Mouse (Mus musculus) testis, adult 2 months (tissue): ENCODE measurements around the gene Fam83c.

Experiments used
- CTCF ChIP-seq: fragments of 200-500 bp; IDR thresholded peaks from 2 replicates; pipeline ENCODE4 v1.5.1; 2012; ENCODE audit warnings: low read depth, mild to moderate bottlenecking, inconsistent platforms, low read length, moderate library complexity; ENCODE audit not compliant: control insufficient read depth, insufficient read depth, insufficient replicate concordance
- POLR2A ChIP-seq: fragments of 200-500 bp; IDR thresholded peaks from 2 replicates; pipeline ENCODE4 v1.6.1; 2012; ENCODE audit warnings: low read depth, mild to moderate bottlenecking, inconsistent platforms, low read length, moderate library complexity; ENCODE audit not compliant: control insufficient read depth

DNA sequence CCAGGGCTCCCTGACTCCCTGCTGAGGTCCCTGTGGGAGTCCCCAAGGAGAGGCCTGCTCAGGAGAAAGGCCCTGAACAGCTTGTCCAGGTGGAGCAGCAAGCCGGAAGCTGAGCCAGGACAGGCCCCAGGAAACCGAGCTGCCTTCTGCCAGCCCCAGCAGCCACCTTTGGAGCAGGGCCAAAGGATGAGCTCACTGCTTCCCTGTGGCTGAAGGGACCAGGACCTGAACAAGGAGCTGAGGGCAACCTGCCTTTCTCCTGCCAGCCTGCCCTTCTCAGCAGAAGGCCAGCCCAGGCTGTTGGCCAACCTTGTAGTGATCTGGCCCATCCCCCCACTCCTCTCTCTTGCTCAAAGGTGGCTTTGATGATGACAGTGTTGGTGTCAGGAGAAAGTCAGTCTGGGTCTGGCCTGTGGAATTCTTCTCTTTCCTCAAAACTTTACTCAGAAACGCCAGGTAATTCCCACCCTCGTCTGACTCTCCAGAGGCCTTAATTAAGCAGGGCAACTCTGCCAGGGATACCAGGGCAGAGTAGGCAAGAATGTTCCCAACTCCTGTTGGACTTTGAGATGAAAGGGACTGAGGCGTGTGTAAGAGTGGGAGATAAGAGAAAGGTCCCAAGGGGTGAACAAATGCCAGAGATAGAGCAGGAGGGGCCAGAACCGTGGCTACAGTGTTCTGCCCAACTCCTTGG, 29.3 kb downstream of the Fam83c start:
- no peak for TF ChIP-seq CTCF
- no peak for TF ChIP-seq POLR2A
